Mouse (Mus musculus): ENCODE data around the gene Tspan10.

Gene Tspan10

GRCm38 (mm10) chr11:120493911-120494310 lies 51.5 kb downstream of the Tspan10 start:
- DNase-seq, result no peak

All from cerebellum, postnatal 14 days (tissue).